Mouse (Mus musculus): ENCODE results near the gene Myo5c.

GRCm38 (mm10) chr9:75231841-75232746, at the start of gene Myo5c:
- TF ChIP-seq CTCF (IDR thresholded peaks at IDR 0.05; ENCODE audit: borderline replicate concordance, insufficient read depth, low read depth, low read length) (no peak), POLR2A (IDR thresholded peaks at IDR 0.05; ENCODE audit: borderline replicate concordance, insufficient read depth, low read length) (no peak)

Measured in cerebellum, adult 2 months (tissue).